Mouse (Mus musculus): ENCODE measurements around the gene Astn2.

Gene Astn2

GRCm38 (mm10) chr4:65402836-65403634 is 1001.4 kb downstream of the Astn2 start:
- DNase-seq (ENCODE audit: low spot score) = no peak

- DNase-seq (ENCODE audit: low spot score) = no peak
Measured at GRCm38 (mm10) chr4:65402286-65402685, 1002.1 kb downstream of the Astn2 start.

GRCm38 (mm10) chr4:65399457-65399856 is 1005.0 kb downstream of the Astn2 start:
- DNase-seq (ENCODE audit: low spot score) = no peak

- no peak for DNase-seq (ENCODE audit: low spot score)
Measured at GRCm38 (mm10) chr4:65396806-65397205, 1007.6 kb downstream of the Astn2 start.

GRCm38 (mm10) chr4:65391001-65391400 is 1013.4 kb downstream of the Astn2 start:
- no peak for DNase-seq (ENCODE audit: low spot score)

GRCm38 (mm10) chr4:65383070-65383469 is 1021.3 kb downstream of the Astn2 start:
- no peak for DNase-seq (ENCODE audit: low spot score)

GRCm38 (mm10) chr4:65379461-65379860 is 1025.0 kb downstream of the Astn2 start:
- no peak for DNase-seq (ENCODE audit: low spot score)

- no peak for DNase-seq (ENCODE audit: low spot score)
Measured at GRCm38 (mm10) chr4:65376571-65376970, 1027.8 kb downstream of the Astn2 start.

GRCm38 (mm10) chr4:65373841-65374240 is 1030.6 kb downstream of the Astn2 start:
- DNase-seq (ENCODE audit: low spot score) = no peak

GRCm38 (mm10) chr4:65372731-65373130 is 1031.7 kb downstream of the Astn2 start:
- no peak for DNase-seq (ENCODE audit: low spot score)

GRCm38 (mm10) chr4:65367135-65367534 is 1037.3 kb downstream of the Astn2 start:
- no peak for DNase-seq (ENCODE audit: low spot score)

GRCm38 (mm10) chr4:65354580-65354979 is 1049.8 kb downstream of the Astn2 start:
- no peak for DNase-seq (ENCODE audit: low spot score)

GRCm38 (mm10) chr4:65350521-65350920 is 1053.9 kb downstream of the Astn2 start:
- DNase-seq (ENCODE audit: low spot score) = no peak

- DNase-seq (ENCODE audit: low spot score) = no peak
Measured at GRCm38 (mm10) chr4:65341766-65342165, 1062.6 kb downstream of the Astn2 start.

- no peak for DNase-seq (ENCODE audit: low spot score)
Measured at GRCm38 (mm10) chr4:65333718-65334117, 1070.7 kb downstream of the Astn2 start.

Measured in T-cell, adult 2 months (primary cell).